Mouse (Mus musculus) hindbrain, embryonic 10.5 days (tissue): ENCODE results near the gene Polr2h. TPM values are rescaled to one million over a fixed set of nuclear protein-coding genes. Genes with fewer than 3 reads are reported as not detected.
A peak's percentile ranks its signal among the peaks of the same experiment; 100 is the strongest.

Source experiments
- DNase-seq: peaks from one replicate; pipeline ENCODE4 v3.0.0-alpha.2; 2017; ENCODE audit warnings: low spot score
- H3K27ac ChIP-seq: fragments of 300-500 bp; sonication (generic); 2 replicates; pipeline ENCODE4 v1.5.1; 2016; ENCODE audit warnings: mild to moderate bottlenecking, moderate library complexity
- H3K27me3 ChIP-seq: fragments of 300-500 bp; sonication (generic); 2 replicates; pipeline ENCODE4 v1.6.1; 2016; ENCODE audit warnings: mild to moderate bottlenecking; ENCODE audit not compliant: poor library complexity, insufficient read depth, severe bottlenecking
- H3K36me3 ChIP-seq: fragments of 300-500 bp; sonication (generic); 2 replicates; pipeline ENCODE4 v1.6.1; 2016; ENCODE audit warnings: mild to moderate bottlenecking, moderate library complexity
- H3K4me1 ChIP-seq: fragments of 300-500 bp; sonication (generic); replicated peaks from 2 replicates; pipeline ENCODE4 v1.6.1; 2016; ENCODE audit warnings: mild to moderate bottlenecking
- H3K4me3 ChIP-seq: fragments of 300-500 bp; sonication (generic); 2 replicates; pipeline ENCODE4 v1.5.1; 2016; ENCODE audit warnings: mild to moderate bottlenecking, moderate library complexity
- H3K9me3 ChIP-seq: fragments of 300-500 bp; sonication (generic); 2 replicates; pipeline ENCODE4 v1.6.1; 2016; ENCODE audit warnings: mild to moderate bottlenecking, moderate library complexity
- WGBS: fragments of 180-500 bp; shearing (Covaris S2); methylation state at CpG from one replicate; pipeline ENCODE4 v1.1.7; 2016; 5-methylcytosine and 5-hydroxymethylcytosine counted together
- polyA plus RNA-seq: library from polyadenylated mRNA; unstranded; fragments of >200 nt; fragmentation: Nextera tagmentation; extraction: Ambion mirVana; gene quantifications from 2 replicates; pipeline ENCODE4 v1.2.1, GENCODE M21; 2016

Gene Polr2h
- polyA plus RNA-seq, 1 experiment from 2014 or later: 114 TPM

GRCm38 (mm10) chr16:20691617-20692016 lies 25.8 kb upstream of the Polr2h start:
- no peaks in the 10 kb centered on the region for H3K9me3 ChIP-seq
- H3K4me1 ChIP-seq: peaks cover 45% of the 10 kb centered on the region
- DNase-seq: no peak
- H3K4me3 ChIP-seq: no peak overlapping the region
- H3K27me3 ChIP-seq: peaks cover 17% of the 10 kb centered on the region
- peaks cover 59% of the 10 kb centered on the region for H3K36me3 ChIP-seq
- H3K27ac ChIP-seq: no peak overlapping the region
- 92% methylated on average over 1 of the region's 1 CpGs for WGBS

- H3K36me3 ChIP-seq: peaks cover 51% of the 10 kb centered on the region
- no peaks in the 10 kb centered on the region for H3K9me3 ChIP-seq
- 47% methylated on average over 16 of the region's 16 CpGs for WGBS
- peak; percentile 18 for DNase-seq
- peaks cover 17% of the 10 kb centered on the region for H3K27me3 ChIP-seq
- peak overlapping the region; percentile 67; the same call in 1 of the 2 replicates for H3K4me3 ChIP-seq
- peak overlapping the region; percentile 89; the same call in 1 of the 2 replicates for H3K27ac ChIP-seq
- peaks cover 45% of the 10 kb centered on the region for H3K4me1 ChIP-seq
These were observed 25.1 kb upstream of the Polr2h start for GRCm38 (mm10) chr16:20692241-20692965.

DNA sequence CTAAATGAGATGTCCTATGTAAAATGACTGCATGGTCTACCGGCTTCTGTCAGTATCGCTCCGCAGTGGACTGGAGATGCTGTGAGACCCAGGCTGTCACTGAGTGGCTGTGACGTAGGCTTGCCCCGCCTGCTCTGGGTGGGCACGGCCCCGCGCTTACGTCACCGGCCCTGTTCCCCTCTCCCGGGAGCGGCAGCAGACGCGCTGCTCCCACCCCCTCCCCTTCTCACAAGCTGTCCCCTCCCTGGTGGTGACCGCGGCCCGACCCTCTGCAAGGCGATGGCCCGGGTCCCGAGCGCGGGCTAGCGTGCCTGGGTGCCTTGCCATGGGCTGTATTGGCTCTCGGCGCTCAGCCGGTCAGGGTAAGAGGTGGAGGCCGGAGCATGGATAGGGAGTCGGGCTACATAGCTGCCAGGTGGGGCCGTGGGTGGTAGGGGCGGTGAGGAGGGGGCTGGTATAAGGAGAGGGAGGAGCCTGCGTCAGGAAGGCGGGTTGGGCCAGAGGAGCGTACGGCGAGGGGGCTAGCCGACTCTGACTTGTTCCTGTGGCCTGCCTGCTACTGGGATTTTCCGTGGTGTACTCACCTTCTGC lies 24.3 kb upstream of the Polr2h start, which contains the start of gene Fam131a:
TSS of gene Fam131a (plus strand) at position 131 of the 591 bp plus-strand sequence.
- Histone ChIP-seq H3K4me1 (peaks cover 45% of the 10 kb centered on the region), H3K36me3 (peaks cover 43% of the 10 kb centered on the region), H3K27ac (peak within 1 kb of the TSS; percentile 89), H3K4me3 (peak within 1 kb of the TSS; percentile 67), H3K9me3 (no peaks in the 10 kb centered on the region), H3K27me3 (peaks cover 20% of the 10 kb centered on the region)
- under 1% methylated on average over 37 of the region's 37 CpGs for WGBS
- peak; percentile 96 for DNase-seq

DNA sequence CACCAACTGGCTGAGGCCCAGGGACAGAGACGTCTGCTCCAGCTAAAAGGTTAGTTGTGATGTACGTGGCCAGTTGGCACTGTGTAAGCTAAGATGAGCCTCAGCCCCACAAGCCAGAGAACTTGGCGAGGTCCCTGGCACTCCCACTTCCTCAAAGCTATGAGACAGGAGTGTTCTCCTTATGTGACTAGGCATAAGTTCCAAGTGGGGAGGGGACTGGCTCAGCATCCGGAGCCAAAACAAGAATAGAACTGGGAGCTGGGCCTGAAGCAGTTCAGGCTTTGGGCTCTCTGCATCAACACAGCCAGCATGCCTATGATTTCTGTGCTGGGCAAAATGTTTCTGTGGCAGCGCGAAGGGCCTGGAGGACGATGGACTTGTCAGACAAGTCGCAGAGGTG lies 22.7 kb upstream of the Polr2h start:
- Histone ChIP-seq H3K9me3 (no peaks in the 10 kb centered on the region), H3K27me3 (peaks cover 20% of the 10 kb centered on the region), H3K27ac (peak overlapping the region; percentile 17; the same call in 1 of the 2 replicates), H3K4me1 (peaks cover 47% of the 10 kb centered on the region), H3K4me3 (no peak overlapping the region), H3K36me3 (peaks cover 35% of the 10 kb centered on the region)
- 75% methylated on average over 8 of the region's 8 CpGs for WGBS
- DNase-seq: no peak

DNA sequence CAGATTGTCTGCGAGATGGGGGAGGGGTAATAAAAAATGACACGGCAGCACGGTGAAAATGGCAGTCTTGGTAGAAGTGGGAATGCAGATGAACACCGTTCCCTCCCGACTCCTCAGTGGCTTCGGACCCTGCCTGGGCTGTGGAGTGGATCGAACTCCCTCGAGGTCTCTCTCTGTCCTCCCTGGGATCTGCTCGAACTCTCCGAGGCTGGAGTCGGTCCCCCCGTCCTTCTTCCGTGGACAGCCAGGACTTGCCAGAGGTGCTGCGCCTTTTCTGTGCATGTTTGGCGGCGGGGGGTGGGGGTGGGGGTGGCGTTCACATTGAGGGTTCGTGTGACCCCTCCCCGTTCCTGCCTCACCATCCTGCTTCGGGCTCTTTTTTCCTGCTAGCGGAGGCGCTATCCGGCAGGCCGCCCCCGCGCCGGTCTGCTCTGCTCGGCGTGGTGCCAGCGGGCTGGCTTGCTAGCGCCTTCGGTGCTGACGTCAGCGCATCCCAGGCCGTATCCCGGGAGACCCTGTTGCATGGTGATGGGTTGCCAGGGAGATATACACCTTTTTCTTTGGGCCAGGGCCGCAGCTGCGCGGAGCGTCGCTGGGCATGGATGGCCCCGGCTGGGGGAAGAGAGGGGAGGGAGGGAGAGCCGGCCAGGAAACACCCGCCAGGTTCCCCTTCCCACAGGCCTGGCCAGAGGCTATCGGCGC lies 21.7 kb upstream of the Polr2h start:
- H3K27ac ChIP-seq: peak overlapping the region; percentile 83
- 2% methylated on average over 46 of the region's 46 CpGs for WGBS
- H3K36me3 ChIP-seq: peaks cover 29% of the 10 kb centered on the region
- H3K9me3 ChIP-seq: no peaks in the 10 kb centered on the region
- peak overlapping the region; percentile 56 for H3K4me3 ChIP-seq
- H3K4me1 ChIP-seq: peaks cover 53% of the 10 kb centered on the region
- H3K27me3 ChIP-seq: peaks cover 20% of the 10 kb centered on the region
- peak; percentile 89 for DNase-seq

- Histone ChIP-seq H3K36me3 (peaks cover 29% of the 10 kb centered on the region), H3K4me3 (no peak overlapping the region), H3K9me3 (no peaks in the 10 kb centered on the region), H3K27me3 (peaks cover 17% of the 10 kb centered on the region), H3K4me1 (peaks cover 55% of the 10 kb centered on the region), H3K27ac (no peak overlapping the region)
- 76% methylated on average over 5 of the region's 5 CpGs for WGBS
- DNase-seq: no peak
These were observed 18.2 kb upstream of the Polr2h start for GRCm38 (mm10) chr16:20699266-20699665.

- peak overlapping the region; percentile 64 for H3K27ac ChIP-seq
- peaks cover 9% of the 10 kb centered on the region for H3K27me3 ChIP-seq
- peaks cover 49% of the 10 kb centered on the region for H3K4me1 ChIP-seq
- H3K4me3 ChIP-seq: no peak overlapping the region
- H3K36me3 ChIP-seq: peaks cover 37% of the 10 kb centered on the region
- H3K9me3 ChIP-seq: no peaks in the 10 kb centered on the region
- DNase-seq: peak; percentile 26
- WGBS: 29% methylated on average over 5 of the region's 5 CpGs
These were observed 17.4 kb upstream of the Polr2h start for GRCm38 (mm10) chr16:20700036-20700435.

GRCm38 (mm10) chr16:20701316-20701715 lies 16.1 kb upstream of the Polr2h start:
- H3K4me1 ChIP-seq: peaks cover 46% of the 10 kb centered on the region
- H3K36me3 ChIP-seq: peaks cover 50% of the 10 kb centered on the region
- peak overlapping the region; percentile 34; the same call in 1 of the 2 replicates for H3K4me3 ChIP-seq
- H3K27me3 ChIP-seq: 0 out of 2 replicates have a peak, but pooled peaks cover 3% of the 10 kb centered on the region
- peak overlapping the region; percentile 86 for H3K27ac ChIP-seq
- DNase-seq: peak; percentile 20
- WGBS: 36% methylated on average over 7 of the region's 7 CpGs
- no peaks in the 10 kb centered on the region for H3K9me3 ChIP-seq

- Histone ChIP-seq H3K9me3 (no peaks in the 10 kb centered on the region), H3K36me3 (peaks cover 56% of the 10 kb centered on the region), H3K4me3 (peak overlapping the region; percentile 34), H3K4me1 (peaks cover 49% of the 10 kb centered on the region), H3K27me3 (0 out of 2 replicates have a peak, but pooled peaks cover 3% of the 10 kb centered on the region), H3K27ac (peak overlapping the region; percentile 86)
- DNase-seq: peak; percentile 48
- 11% methylated on average over 12 of the region's 12 CpGs for WGBS
These were observed 15.5 kb upstream of the Polr2h start for GRCm38 (mm10) chr16:20701729-20702521.

GRCm38 (mm10) chr16:20702522-20702893 lies 15.0 kb upstream of the Polr2h start:
- 0 out of 2 replicates have a peak, but pooled peaks cover 2% of the 10 kb centered on the region for H3K27me3 ChIP-seq
- H3K4me1 ChIP-seq: peaks cover 55% of the 10 kb centered on the region
- H3K9me3 ChIP-seq: no peaks in the 10 kb centered on the region
- peaks cover 62% of the 10 kb centered on the region for H3K36me3 ChIP-seq
- H3K4me3 ChIP-seq: peak overlapping the region; percentile 34
- WGBS: 2% methylated on average over 8 of the region's 8 CpGs
- H3K27ac ChIP-seq: peak overlapping the region; percentile 86
- DNase-seq: peak; percentile 83

DNA sequence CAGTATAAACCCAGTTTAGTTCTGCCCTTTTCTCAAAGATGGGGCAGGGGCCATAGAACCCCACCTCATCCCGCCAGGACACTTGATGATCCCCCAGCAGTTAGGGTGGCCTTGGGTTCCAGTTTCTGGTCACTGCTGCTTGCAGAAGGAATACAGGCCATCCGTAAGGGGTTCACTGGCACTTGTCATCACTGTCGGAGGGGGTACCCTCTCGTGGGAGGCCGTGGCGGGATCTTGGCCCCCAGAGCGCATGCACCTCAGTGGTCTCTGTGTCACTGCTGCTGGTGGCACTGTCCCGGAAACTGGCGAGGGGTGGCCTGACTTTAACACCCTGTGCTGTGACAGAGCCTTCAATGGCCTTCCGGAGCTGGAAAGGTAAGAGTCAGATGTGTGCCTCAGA lies 14.4 kb upstream of the Polr2h start:
- Histone ChIP-seq H3K36me3 (peaks cover 67% of the 10 kb centered on the region), H3K4me3 (no peak overlapping the region), H3K27me3 (no peaks in the 10 kb centered on the region), H3K27ac (0 out of 2 replicates have a peak overlapping the region, but pooled peaks have one; percentile 23), H3K9me3 (no peaks in the 10 kb centered on the region), H3K4me1 (peaks cover 59% of the 10 kb centered on the region)
- 91% methylated on average over 10 of the region's 10 CpGs for WGBS
- DNase-seq: no peak
